Mouse (Mus musculus) thymus, postnatal 0 days (tissue): ENCODE data around the gene Bzw2. TPM values are rescaled to one million over a fixed set of nuclear protein-coding genes. Genes with fewer than 3 reads are reported as not detected.

Source experiments
- DNase-seq: peaks from one replicate; pipeline ENCODE4 v3.0.0-alpha.2; 2015; ENCODE audit warnings: low spot score
- polyA plus RNA-seq: library from polyadenylated mRNA; unstranded; fragments of >200 nt; fragmentation: Nextera tagmentation; extraction: Ambion mirVana; gene quantifications from 2 replicates; pipeline ENCODE4 v1.2.1, GENCODE M21; 2015

Bzw2 gene
- polyA plus RNA-seq, 1 experiment from 2014 or later, result 251 TPM

GRCm38 (mm10) chr12:36136285-36136684 is 21.6 kb downstream of the Bzw2 start:
- DNase-seq, result peak; percentile 79

- DNase-seq, result peak; percentile 73
Measured at GRCm38 (mm10) chr12:36135409-36135808, 22.5 kb downstream of the Bzw2 start.

GRCm38 (mm10) chr12:36134111-36134510 is 23.8 kb downstream of the Bzw2 start:
- no peak for DNase-seq

- no peak for DNase-seq
Measured at GRCm38 (mm10) chr12:36133547-36133946, 24.3 kb downstream of the Bzw2 start.

- no peak for DNase-seq
Measured at GRCm38 (mm10) chr12:36132668-36133067, 25.2 kb downstream of the Bzw2 start.

GRCm38 (mm10) chr12:36132254-36132653 is 25.6 kb downstream of the Bzw2 start:
- no peak for DNase-seq

GRCm38 (mm10) chr12:36129826-36130225 is 28.1 kb downstream of the Bzw2 start:
- no peak for DNase-seq

- no peak for DNase-seq
Measured at GRCm38 (mm10) chr12:36126049-36126448, 31.8 kb downstream of the Bzw2 start.

- no peak for DNase-seq
Measured at GRCm38 (mm10) chr12:36119244-36119643, 38.6 kb downstream of the Bzw2 start.

GRCm38 (mm10) chr12:36117161-36117560 is 40.7 kb downstream of the Bzw2 start:
- DNase-seq, result no peak

- no peak for DNase-seq
Measured at GRCm38 (mm10) chr12:36112081-36112480, 45.8 kb downstream of the Bzw2 start.

- DNase-seq, result no peak
Measured at GRCm38 (mm10) chr12:36111110-36111509, 46.8 kb downstream of the Bzw2 start.

- DNase-seq, result no peak
Measured at GRCm38 (mm10) chr12:36110457-36110856, 47.4 kb downstream of the Bzw2 start.

- peak; percentile 25 for DNase-seq
Measured at GRCm38 (mm10) chr12:36108442-36108841, 49.4 kb downstream of the Bzw2 start.

GRCm38 (mm10) chr12:36103592-36103910 is 54.3 kb downstream of the Bzw2 start:
- DNase-seq, result no peak

- DNase-seq, result no peak
Measured at GRCm38 (mm10) chr12:36102733-36103591, 54.9 kb downstream of the Bzw2 start.

GRCm38 (mm10) chr12:36095371-36095880 is 62.5 kb downstream of the Bzw2 start:
- no peak for DNase-seq

GRCm38 (mm10) chr12:36093081-36093670 is 64.7 kb downstream of the Bzw2 start:
- no peak for DNase-seq

- no peak for DNase-seq
Measured at GRCm38 (mm10) chr12:36091964-36092363, 65.9 kb downstream of the Bzw2 start.

- no peak for DNase-seq
Measured at GRCm38 (mm10) chr12:36089221-36089620, 68.7 kb downstream of the Bzw2 start.

GRCm38 (mm10) chr12:36088804-36089203 is 69.1 kb downstream of the Bzw2 start:
- no peak for DNase-seq

- no peak for DNase-seq
Measured at GRCm38 (mm10) chr12:36085380-36085779, 72.5 kb downstream of the Bzw2 start.
